Mouse (Mus musculus) stomach, embryonic 15.5 days (tissue): ENCODE results near the gene Crygc. TPM values are rescaled to one million over a fixed set of nuclear protein-coding genes. Genes with fewer than 3 reads are reported as not detected.

Source experiments
- polyA plus RNA-seq: library from polyadenylated mRNA; unstranded; fragments of >200 nt; fragmentation: Nextera tagmentation; extraction: Ambion mirVana; gene quantifications from 2 replicates; pipeline ENCODE4 v1.2.1, GENCODE M21; 2015

The Crygc gene
- polyA plus RNA-seq, 1 experiment from 2014 or later = not detected

Other genes starting within 250 kb of the Crygc start
- 5.7 and 7.4 TPM in 2 replicates for gene Plekhm3, start 116.9 kb downstream of the Crygc start, polyA plus RNA-seq
- 0.95 and 1.0 TPM in 2 replicates for gene Akr1cl, start 40.9 kb downstream of the Crygc start, polyA plus RNA-seq
- gene Cryge, start 22.5 kb downstream of the Crygc start, polyA plus RNA-seq = not detected in 2 replicates
- not detected in 2 replicates for gene Crygd, start 10.2 kb downstream of the Crygc start, polyA plus RNA-seq
- not detected in 2 replicates for gene Crygb, start 8.6 kb upstream of the Crygc start, polyA plus RNA-seq
- gene Cryga, start 29.7 kb upstream of the Crygc start, polyA plus RNA-seq = not detected in 2 replicates
- not detected in 2 replicates for gene Gm28845, start 45.9 kb upstream of the Crygc start, polyA plus RNA-seq
- gene D630023F18Rik, start 49.5 kb upstream of the Crygc start, polyA plus RNA-seq = 0.12 and 0.26 TPM in 2 replicates
- 159 and 161 TPM in 2 replicates for gene Idh1, start 112.8 kb upstream of the Crygc start, polyA plus RNA-seq
- gene Pikfyve, start 113.0 kb upstream of the Crygc start, polyA plus RNA-seq = 7.7 and 10.2 TPM in 2 replicates
- gene Pth2r, start 208.4 kb upstream of the Crygc start, polyA plus RNA-seq = not detected in 2 replicates